Mouse (Mus musculus): ENCODE data around the gene Prnd.

Gene Prnd

GRCm38 (mm10) chr2:131992487-131992886 lies 41.8 kb downstream of the Prnd start:
- peak; percentile 25 for DNase-seq

- DNase-seq: no peak
Measured at GRCm38 (mm10) chr2:131993151-131993550, 42.5 kb downstream of the Prnd start.

GRCm38 (mm10) chr2:131993563-131994088 lies 43.0 kb downstream of the Prnd start:
- no peak for DNase-seq

GRCm38 (mm10) chr2:131994971-131995370 lies 44.3 kb downstream of the Prnd start:
- no peak for DNase-seq

GRCm38 (mm10) chr2:131995742-131996141 lies 45.1 kb downstream of the Prnd start:
- DNase-seq: no peak

- DNase-seq: no peak
Measured at GRCm38 (mm10) chr2:131996369-131996768, 45.7 kb downstream of the Prnd start.

- no peak for DNase-seq
Measured at GRCm38 (mm10) chr2:131997356-131997755, 46.7 kb downstream of the Prnd start.

GRCm38 (mm10) chr2:132001696-132002334 lies 51.2 kb downstream of the Prnd start:
- no peak for DNase-seq

- no peak for DNase-seq
Measured at GRCm38 (mm10) chr2:132003916-132004315, 53.3 kb downstream of the Prnd start.

- peak; percentile 24 for DNase-seq
Measured at GRCm38 (mm10) chr2:132004495-132005136, 54.0 kb downstream of the Prnd start.

- no peak for DNase-seq
Measured at GRCm38 (mm10) chr2:132005445-132005844, 54.8 kb downstream of the Prnd start.
